ENCODE assay signal across 8 mouse cellular contexts in genomic region chr2:125865585-125865984, GRCm38 (mm10). TPM values are rescaled to one million over a fixed set of nuclear protein-coding genes. Genes with fewer than 3 reads are reported as not detected.
DNase-seq lines count a peak whose midpoint lies in the region; ATAC-seq lines count a peak whose summit lies in the region.

No protein-coding gene starts in this region.

- H3K36me3 ChIP-seq in kidney, embryonic 15.5 days: 0 out of 2 replicates have a peak, but pooled peaks cover 3% of the 10 kb centered on the region
- H3K36me3 ChIP-seq in embryonic facial prominence, embryonic 10.5 days (replicated peaks): no peaks in the 10 kb centered on the region
- H3K36me3 ChIP-seq in hindbrain, embryonic 15.5 days: no peaks in the 10 kb centered on the region
- H3K36me3 ChIP-seq in midbrain, embryonic 15.5 days (replicated peaks): 0 out of 2 replicates have a peak, but pooled peaks cover 3% of the 10 kb centered on the region

- peak overlapping the region; percentile 80 for H3K4me2 ChIP-seq in kidney, embryonic 15.5 days
- H3K4me2 ChIP-seq in hindbrain, embryonic 15.5 days: peak overlapping the region; percentile 79
- peak overlapping the region; percentile 66 for H3K4me2 ChIP-seq in midbrain, embryonic 15.5 days

- no peak overlapping the region for H3K9ac ChIP-seq in kidney, embryonic 15.5 days
- H3K9ac ChIP-seq in hindbrain, embryonic 15.5 days: peak overlapping the region; percentile 66
- H3K9ac ChIP-seq in midbrain, embryonic 15.5 days: no peak overlapping the region

- no peaks in the 10 kb centered on the region for H3K9me3 ChIP-seq in kidney, embryonic 15.5 days (replicated peaks)
- no peaks in the 10 kb centered on the region for H3K9me3 ChIP-seq in embryonic facial prominence, embryonic 10.5 days
- no peaks in the 10 kb centered on the region for H3K9me3 ChIP-seq in hindbrain, embryonic 15.5 days
- H3K9me3 ChIP-seq in midbrain, embryonic 15.5 days: no peaks in the 10 kb centered on the region

- H3K27ac ChIP-seq in kidney, embryonic 15.5 days: peak overlapping the region; percentile 56; the same call in 1 of the 2 replicates
- H3K27ac ChIP-seq in embryonic facial prominence, embryonic 10.5 days (replicated peaks): 0 out of 2 replicates have a peak overlapping the region, but pooled peaks have one; percentile 83
- H3K27ac ChIP-seq in hindbrain, embryonic 15.5 days (replicated peaks): peak overlapping the region; percentile 69; the same call in 1 of the 2 replicates
- peak overlapping the region; percentile 62; the same call in 1 of the 2 replicates for H3K27ac ChIP-seq in midbrain, embryonic 15.5 days

- no peak for ATAC-seq in kidney, embryonic 15.5 days (replicated peaks; ENCODE audit: low FRiP score)
- no peak for ATAC-seq in hindbrain, embryonic 15.5 days (ENCODE audit: low FRiP score, low read depth)
- no peak for ATAC-seq in midbrain, embryonic 15.5 days (replicated peaks)

- H3K4me1 ChIP-seq in kidney, embryonic 15.5 days: peaks cover 18% of the 10 kb centered on the region
- H3K4me1 ChIP-seq in embryonic facial prominence, embryonic 10.5 days: peaks cover 14% of the 10 kb centered on the region
- H3K4me1 ChIP-seq in hindbrain, embryonic 15.5 days (replicated peaks): peaks cover 11% of the 10 kb centered on the region
- peaks cover 12% of the 10 kb centered on the region for H3K4me1 ChIP-seq in midbrain, embryonic 15.5 days

- H3K27me3 ChIP-seq in kidney, embryonic 15.5 days: no peaks in the 10 kb centered on the region
- H3K27me3 ChIP-seq in embryonic facial prominence, embryonic 10.5 days (replicated peaks; ENCODE audit: low read depth, poor library complexity, severe bottlenecking): no peaks in the 10 kb centered on the region
- no peaks in the 10 kb centered on the region for H3K27me3 ChIP-seq in hindbrain, embryonic 15.5 days
- H3K27me3 ChIP-seq in midbrain, embryonic 15.5 days (replicated peaks): no peaks in the 10 kb centered on the region

- peak overlapping the region; percentile 70 for H3K4me3 ChIP-seq in kidney, embryonic 15.5 days (replicated peaks)
- H3K4me3 ChIP-seq in embryonic facial prominence, embryonic 10.5 days: peak overlapping the region; percentile 73
- H3K4me3 ChIP-seq in hindbrain, embryonic 15.5 days: peak overlapping the region; percentile 58
- H3K4me3 ChIP-seq in midbrain, embryonic 15.5 days: peak overlapping the region; percentile 54

- no peak for DNase-seq in kidney, adult 8-10 months
- no peak for DNase-seq in embryonic facial prominence, embryonic 10.5 days (ENCODE audit: low spot score)
- DNase-seq in frontal cortex, adult 2 months (ENCODE audit: extremely low spot score in 1 of 2, low spot score in 1 of 2): no peak
- DNase-seq in thymus, postnatal 0 days (ENCODE audit: low spot score): no peak
- no peak for DNase-seq in adrenal gland, adult (ENCODE audit: inconsistent age in 2 of 2, low spot score in 1 of 2)

RNA-seq across cellular contexts. Expression of gene Cops2, which starts 6.6 kb away (rescaled TPM):
- 80.0 and 86.0 TPM in 2 replicates for polyA plus RNA-seq in kidney, embryonic 15.5 days (2015; fragmentation: Nextera tagmentation; extraction: Ambion mirVana)
- polyA plus RNA-seq in embryonic facial prominence, embryonic 10.5 days (2016; fragmentation: Nextera tagmentation; extraction: Ambion mirVana): 94.9 and 98.3 TPM in 2 replicates
- 58.1 and 60.7 TPM in 2 replicates for polyA plus RNA-seq in hindbrain, embryonic 15.5 days (2015; fragmentation: Nextera tagmentation; extraction: Ambion mirVana)
- polyA plus RNA-seq in midbrain, embryonic 15.5 days (2015; fragmentation: Nextera tagmentation; extraction: Ambion mirVana): 58.0 and 58.1 TPM in 2 replicates
- polyA plus RNA-seq in frontal cortex, adult 2 months (2012; rRNA removed): 88.0 and 106 TPM in 2 replicates
- 52.3 and 54.1 TPM in 2 replicates for polyA plus RNA-seq in thymus, postnatal 0 days (2015; fragmentation: Nextera tagmentation; extraction: Ambion mirVana)

RNA-seq across cellular contexts. Expression of gene Galk2, which starts 6.7 kb away (rescaled TPM):
- polyA plus RNA-seq in kidney, embryonic 15.5 days (2015; fragmentation: Nextera tagmentation; extraction: Ambion mirVana): 57.8 and 61.2 TPM in 2 replicates
- 36.7 and 37.3 TPM in 2 replicates for polyA plus RNA-seq in embryonic facial prominence, embryonic 10.5 days (2016; fragmentation: Nextera tagmentation; extraction: Ambion mirVana)
- polyA plus RNA-seq in hindbrain, embryonic 15.5 days (2015; fragmentation: Nextera tagmentation; extraction: Ambion mirVana): 29.2 and 30.1 TPM in 2 replicates
- 31.4 and 31.8 TPM in 2 replicates for polyA plus RNA-seq in midbrain, embryonic 15.5 days (2015; fragmentation: Nextera tagmentation; extraction: Ambion mirVana)
- polyA plus RNA-seq in frontal cortex, adult 2 months (2012; rRNA removed): 21.8 and 22.8 TPM in 2 replicates
- polyA plus RNA-seq in thymus, postnatal 0 days (2015; fragmentation: Nextera tagmentation; extraction: Ambion mirVana): 41.4 and 45.5 TPM in 2 replicates
